Mouse (Mus musculus): ENCODE results near the gene Nr4a1. TPM values are rescaled to one million over a fixed set of nuclear protein-coding genes. Genes with fewer than 3 reads are reported as not detected.

The Nr4a1 gene
- total RNA-seq (2015) (42.1 and 45.0 TPM in 2 replicates), total RNA-seq (2017) (37.0 TPM in 2 replicates)

DNA sequence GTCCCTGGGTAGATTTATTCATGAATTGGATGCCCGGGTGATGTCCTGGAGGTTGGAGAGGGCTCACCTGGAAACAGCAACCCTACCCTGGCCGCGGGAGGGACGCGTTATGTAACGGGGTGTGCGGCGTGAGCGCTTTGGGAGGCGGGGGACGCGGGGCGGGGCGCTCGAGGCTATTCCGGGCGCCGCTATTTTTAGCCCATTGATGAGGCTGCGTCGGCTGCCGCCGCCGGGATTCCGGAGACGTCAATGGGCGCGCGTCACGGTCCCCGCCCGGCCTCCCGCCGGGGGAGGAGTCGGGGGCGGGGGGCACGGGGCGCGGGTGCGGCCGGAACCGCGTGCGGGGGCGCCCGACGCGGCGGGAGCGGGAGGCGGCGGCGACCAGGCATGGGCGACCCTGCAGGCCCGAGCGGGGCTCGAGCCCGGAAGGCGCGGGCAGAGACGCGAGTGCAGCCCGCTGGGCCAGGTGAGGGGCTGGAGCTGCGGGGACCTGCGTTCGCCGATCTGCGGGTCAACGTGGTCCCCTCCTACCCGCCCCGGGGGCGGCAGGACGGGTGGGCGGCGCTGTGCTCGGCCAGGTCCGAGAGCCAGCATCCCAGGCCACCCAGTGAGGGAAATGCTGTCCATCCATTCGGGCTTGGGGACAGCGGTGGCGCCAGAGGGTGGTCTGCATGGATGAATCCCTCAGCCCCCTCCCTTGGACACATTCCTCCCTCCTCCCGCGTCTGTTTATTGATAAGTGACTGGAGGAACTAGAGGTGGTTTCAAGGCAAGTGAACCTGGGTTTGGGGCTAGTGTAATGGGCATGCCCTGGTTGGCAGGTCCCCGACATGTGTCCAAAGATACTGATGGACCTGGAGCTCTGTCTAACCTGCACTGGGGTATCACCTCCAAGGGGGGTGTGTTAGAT, at the start of gene Nr4a1:
TSS of gene Nr4a1 (plus strand) at position 384 of the 910 bp plus-strand sequence.
- peak; percentile 43 for ATAC-seq (ENCODE audit: poor library complexity, severe bottlenecking)

DNA sequence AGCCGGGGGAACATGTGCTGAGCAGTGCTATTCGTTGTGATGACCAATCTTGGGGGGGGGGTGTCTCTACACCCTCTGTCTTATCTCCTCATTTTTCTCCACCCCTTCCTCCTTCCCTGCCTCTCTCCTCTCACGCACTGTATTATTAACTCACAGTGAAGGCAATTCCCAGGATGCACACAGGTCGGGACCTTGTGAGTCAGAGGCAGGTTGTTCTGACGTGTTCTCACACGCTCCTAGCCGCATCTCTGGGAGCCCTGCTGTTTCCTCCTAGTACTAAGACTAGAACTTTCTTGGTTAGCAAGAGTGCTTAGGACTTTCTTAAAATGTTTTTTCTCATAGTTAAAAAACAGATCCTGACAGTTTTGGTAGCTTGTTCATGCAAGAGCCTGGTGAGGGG, 49.3 kb upstream of the Nr4a1 start:
- no peak for ATAC-seq (ENCODE audit: poor library complexity, severe bottlenecking)

DNA sequence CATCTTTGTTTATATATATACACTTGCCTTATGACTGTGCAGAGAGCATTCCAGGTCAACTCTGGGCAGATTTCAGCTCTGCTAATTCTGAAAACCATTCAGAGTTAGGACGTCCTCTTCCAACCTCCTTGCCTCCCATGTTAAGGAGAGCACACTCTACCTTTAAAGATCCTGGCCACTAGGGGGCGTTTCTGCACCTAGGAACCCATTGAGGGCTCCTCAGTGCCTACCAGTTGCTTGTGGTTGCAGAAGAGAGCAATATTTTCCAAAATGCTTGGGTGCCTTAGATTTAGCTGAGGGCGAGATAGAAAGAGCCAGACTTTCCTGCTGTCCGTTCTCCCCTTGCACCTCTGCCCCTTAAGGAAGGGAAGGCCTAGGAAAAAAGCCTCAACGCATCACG, 43.8 kb upstream of the Nr4a1 start:
- peak; percentile 63 for ATAC-seq (ENCODE audit: poor library complexity, severe bottlenecking)

DNA sequence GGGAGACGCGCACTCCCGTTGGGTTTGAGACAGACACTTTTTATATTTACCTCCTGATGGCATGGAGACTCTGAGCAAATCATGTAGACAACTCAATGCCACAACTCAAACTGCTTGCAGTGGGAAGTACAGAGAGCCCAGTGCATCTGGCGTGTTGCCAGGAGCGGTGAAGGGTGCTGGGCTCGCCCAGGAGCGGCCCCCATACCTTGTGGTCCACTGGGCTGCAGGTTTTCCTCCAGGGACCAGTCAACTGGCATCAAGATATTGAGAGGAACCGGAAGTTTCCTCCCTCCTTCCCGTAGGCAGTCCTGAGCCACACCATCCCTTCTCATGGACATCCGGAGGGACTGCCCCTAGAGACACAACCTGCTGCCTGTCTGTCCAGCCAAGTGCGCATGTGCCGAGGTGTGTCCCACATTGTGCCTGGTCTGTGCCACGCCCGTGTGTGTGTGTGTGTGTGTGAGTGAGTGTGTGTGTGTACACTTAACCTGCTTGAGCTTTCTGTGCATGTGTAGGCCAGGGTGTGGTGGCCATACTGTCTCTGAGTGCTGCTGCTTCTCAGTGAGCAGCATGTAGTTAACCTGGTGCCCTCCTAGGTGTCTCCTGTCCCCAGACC, 43.0 kb upstream of the Nr4a1 start:
- ATAC-seq (ENCODE audit: poor library complexity, severe bottlenecking) = no peak

DNA sequence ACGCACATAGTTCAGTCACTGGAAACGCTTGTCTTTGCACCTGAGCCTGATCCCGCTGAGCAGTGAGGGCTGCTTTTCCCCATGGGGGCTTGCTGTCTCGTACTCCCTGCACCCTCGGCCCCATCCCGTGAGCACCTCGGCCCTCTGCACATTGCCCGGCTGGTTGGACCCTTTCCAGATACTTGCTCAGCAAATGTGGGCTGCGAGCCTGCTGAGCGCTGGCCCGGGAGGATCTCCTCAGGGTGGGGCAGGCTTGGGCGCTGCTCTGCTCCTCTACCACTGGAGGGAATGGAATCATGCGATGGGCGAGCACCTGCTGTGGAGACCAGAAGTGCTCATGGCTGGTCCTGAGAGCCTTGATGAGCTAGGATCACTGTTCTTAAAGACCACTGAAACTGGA, 41.6 kb upstream of the Nr4a1 start:
- ATAC-seq (ENCODE audit: poor library complexity, severe bottlenecking) = no peak

DNA sequence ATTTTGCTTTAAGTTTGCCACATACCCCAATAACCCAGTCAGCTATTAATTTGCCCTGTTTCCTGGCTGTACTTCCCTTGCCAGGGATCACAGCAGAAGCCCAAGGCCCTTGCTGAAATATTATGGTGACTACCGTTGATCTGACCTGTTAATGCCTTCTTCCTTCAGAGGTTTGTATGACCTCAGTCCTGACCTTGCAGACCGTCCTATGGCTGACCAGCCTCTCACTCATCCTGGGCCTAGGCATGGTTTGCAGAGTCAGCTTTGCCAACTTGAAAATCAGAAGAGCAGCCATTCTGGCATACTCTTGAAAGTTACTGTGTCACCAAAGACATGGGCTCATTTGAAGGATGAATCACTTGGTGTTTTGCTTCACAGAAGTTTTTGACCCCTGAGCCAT, 38.9 kb upstream of the Nr4a1 start:
- ATAC-seq (ENCODE audit: poor library complexity, severe bottlenecking) = no peak

DNA sequence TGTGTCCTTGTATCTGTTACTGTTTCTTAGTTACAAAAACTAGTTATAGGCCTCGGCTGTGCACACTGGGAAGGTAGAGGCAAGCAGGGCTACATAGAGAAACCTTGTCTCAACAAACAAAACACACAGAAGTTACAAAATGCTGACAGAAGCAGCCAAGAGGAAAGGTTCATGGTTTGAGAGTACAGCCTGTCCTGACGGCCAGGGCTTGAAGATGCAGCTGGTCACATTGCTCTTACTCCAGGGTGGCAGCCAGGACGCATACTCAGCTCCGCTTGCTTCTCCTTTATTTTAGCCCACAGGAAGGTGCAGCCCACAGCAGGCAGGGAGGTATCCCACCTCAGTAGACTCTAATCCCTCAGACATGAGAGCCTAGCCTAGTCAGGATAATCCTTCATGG, 38.0 kb upstream of the Nr4a1 start:
- ATAC-seq (ENCODE audit: poor library complexity, severe bottlenecking) = no peak

DNA sequence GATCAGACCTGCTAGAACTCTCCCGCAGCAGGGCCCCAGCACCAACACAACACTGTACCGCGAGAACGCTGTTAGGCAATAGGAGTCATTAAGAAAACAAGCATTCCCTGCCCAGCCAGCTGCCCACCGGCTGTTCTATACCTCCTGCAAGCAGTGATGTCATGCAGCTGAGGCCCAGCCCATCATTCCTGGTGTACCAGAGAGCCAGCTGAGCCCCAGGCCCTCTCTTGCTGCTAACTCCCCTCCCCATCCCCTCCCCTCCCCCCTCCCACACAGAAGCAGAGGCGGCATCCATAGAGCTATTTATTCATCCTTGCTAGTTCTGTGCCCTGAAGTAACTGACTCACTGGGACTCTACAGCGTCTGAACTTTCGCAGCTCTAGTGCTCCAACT, 33.2 kb upstream of the Nr4a1 start:
- ATAC-seq (ENCODE audit: poor library complexity, severe bottlenecking) = no peak

DNA sequence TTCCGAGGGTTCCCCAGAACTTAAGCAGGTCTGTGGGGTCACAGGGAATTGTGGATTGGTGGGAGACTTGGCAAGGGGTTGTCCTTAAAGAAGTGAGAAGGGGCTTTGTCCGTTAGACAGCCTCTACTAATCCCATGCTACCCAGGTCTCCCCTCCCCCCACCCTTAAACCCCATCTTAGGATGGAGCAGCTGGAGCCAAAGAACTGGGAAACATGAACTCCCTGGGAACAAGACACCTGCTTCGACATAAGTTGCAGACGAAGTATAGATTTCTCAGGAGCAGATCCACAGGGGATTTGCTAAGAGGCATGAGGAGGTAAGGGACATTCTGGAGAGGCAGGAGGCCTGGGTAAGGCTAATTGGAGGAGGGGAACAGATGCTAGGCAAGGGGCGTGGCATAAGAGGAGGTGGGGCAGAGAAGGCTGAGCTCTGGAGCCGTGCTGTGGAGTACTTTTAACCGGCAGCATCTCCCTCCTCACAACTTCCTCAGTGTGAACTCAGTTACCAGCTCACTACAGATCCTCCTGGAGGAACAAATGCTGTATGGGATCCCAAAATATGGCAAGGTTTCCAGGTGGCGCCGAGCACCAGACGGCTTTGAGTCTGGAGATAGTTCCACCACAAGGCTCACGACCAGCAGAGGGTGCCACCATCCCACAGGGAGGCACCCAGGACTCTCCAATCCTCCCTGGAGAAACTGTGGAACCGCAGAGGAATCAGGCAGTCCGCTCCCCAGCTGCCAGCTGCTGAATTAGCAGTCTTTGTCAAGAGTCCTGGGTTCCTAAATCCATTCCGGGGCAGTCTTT, 32.6 kb upstream of the Nr4a1 start:
- peak; percentile 40 for ATAC-seq (ENCODE audit: poor library complexity, severe bottlenecking)

DNA sequence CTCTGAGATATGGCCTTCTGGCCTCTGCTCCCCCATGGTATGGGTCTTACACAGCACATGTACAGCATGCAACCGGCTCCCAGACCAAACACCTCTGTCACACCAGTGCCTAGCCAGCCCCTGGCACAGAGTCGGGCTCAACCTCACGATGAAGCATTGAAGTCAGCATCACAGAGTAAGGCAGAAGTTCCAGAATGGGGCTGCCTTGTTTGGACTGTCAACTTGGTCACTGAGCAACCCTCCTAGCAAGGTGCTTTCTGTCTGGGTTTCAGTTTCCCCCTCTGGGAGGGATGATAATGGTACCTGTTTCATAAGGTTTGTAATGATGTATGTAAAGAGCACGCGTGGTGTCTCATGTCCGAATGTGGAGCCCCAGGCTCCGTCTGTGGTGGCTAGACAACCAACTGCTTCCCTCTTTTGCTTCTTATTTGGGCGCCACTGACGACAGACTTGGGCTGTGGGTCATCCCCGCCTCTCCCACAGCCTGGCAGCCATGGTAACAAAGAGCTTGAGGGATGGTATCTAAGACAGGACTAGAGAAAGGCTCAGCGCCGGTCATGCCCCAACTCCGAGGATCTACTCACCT, 31.1 kb upstream of the Nr4a1 start:
- ATAC-seq (ENCODE audit: poor library complexity, severe bottlenecking) = peak; percentile 59

DNA sequence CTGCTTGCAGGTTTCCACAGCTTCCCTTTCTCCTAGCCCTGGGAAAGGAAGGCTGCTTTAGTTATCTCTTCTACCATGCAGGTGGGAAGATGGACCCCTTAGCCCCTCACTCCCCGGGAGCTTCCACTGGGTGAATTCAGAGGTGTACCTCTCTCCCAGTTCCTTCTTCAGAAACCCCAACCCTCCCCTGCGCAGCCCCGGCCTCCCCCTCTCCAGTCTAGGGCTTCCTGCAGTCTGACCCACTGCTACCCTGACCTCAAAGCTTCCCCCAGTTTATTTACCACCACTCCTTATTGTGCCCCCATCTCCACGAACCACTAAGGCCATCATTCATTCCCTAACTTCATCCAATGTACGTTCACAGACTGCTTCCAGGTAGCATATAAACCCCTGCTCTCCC, 30.5 kb upstream of the Nr4a1 start:
- ATAC-seq (ENCODE audit: poor library complexity, severe bottlenecking) = no peak

DNA sequence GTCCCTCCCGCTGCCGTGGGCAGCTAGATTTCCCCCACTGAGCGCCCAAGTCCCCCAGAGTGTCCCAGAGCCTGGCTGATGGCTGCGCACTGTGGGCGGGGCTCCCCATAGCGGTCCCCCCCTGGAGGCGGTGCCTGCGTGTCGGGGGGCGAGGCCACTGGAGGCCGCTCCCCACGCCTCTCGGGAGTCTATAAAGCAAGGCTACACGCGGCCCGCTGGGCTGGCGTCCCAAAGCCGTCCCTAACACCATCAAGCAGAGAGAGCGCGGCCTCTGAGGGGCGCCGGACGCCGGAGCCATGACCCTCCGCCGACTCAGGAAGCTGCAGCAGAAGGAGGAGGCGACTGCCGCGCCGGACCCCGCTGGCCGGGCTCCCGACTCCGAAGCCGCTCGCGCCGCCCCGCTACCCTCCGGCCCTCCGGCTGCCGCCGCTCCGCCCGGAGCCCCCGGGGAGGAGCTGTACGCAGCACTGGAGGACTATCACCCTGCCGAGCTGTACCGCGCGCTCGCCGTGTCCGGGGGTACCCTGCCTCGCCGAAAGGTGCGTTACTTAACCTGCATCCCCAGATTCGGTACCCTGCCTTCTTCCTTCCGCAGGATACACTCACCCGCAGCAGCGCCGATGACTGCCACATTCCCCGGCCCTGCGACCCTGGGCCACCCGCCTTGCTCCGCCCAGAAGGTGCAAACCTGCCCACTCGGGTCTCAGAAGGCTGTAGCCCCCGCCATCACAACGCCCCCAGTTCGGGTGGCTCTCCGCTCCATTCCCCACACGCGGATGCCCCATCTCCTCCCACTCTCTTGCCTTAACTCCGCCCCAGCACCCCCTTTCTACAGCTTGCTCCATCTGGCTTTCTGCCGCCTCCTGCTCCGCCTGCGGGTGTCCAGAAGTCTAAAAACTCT, 29.8 kb upstream of the Nr4a1 start, which contains the start of gene Grasp:
TSS of gene Grasp (plus strand) at position 183 of the 901 bp plus-strand sequence.
- peak; percentile 68 for ATAC-seq (ENCODE audit: poor library complexity, severe bottlenecking)

DNA sequence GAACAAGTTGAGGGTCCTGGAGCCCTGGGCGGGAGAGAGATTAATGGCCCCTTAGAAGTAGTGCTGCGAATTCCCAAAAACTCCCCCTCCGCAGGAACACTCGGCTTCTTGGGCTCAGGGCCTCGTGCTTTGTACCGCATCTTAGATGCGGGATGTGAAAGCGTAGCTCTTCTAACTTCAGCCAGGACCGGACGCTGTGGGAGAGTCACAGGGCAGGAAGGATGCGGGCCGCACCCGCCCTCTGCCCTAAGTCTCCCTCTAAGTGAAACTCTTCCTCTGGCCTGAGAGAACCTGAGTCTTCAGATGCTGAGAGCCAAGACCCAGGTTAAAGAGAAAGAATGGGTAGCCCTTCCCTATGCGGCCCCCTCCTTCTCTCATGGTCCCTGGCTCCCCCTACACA, 29.1 kb upstream of the Nr4a1 start:
- peak; percentile 23; the same call in 1 of the 2 replicates for ATAC-seq (ENCODE audit: poor library complexity, severe bottlenecking)

DNA sequence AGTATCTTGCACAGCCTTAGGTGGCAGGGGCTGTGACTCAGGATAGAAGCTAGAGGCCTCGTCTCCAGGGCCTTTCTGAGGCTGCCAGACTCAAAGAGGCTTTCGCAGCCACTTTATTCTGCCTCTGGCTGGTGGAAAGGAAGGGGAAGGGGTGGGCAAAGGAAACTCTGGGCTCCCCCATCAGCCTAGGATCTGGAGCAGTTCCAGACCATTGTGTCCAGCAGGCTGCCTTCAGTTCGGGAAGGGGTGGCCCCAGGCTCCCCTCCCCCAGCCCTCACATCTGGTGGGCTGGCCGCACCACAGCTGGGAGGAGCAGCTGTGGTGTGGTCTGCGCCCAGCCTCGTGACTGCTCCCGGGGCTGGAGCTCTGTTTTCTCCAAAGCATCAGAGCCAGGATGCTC, 26.1 kb upstream of the Nr4a1 start:
- ATAC-seq (ENCODE audit: poor library complexity, severe bottlenecking) = no peak

DNA sequence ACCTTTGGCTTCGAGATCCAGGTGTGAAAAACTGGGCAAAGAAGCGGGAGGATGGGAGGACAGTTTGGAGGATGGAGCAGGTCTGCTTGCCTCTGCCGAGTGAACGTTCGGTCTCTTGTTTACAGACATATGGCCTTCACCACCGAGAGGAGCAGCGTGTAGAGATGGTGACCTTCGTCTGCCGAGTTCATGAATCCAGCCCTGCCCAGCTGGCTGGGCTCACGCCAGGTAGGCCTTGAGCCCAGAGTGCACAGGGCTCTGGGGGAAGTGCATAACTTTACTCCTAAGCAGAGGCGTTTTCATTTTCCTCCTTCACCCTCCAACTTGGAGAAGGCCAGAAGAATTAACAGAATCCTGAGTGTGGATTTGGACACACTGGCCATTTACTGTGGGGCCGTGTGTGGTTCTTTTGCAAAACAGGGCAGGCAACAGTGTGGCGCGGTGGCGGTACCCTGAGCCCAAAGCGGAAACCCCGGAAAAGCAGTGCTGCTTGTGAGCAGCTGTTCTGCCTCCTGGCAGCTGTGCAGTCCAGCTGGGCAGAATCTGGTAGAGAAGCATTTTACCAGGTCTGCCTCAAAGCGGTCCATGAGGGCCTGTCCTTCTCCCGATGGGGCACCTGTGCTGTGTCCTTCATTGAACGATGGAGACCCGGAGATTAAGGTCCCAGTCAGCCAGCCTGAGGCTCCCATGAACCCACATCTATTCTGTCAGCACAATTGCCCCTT, 25.0 kb upstream of the Nr4a1 start:
- ATAC-seq (ENCODE audit: poor library complexity, severe bottlenecking) = no peak

DNA sequence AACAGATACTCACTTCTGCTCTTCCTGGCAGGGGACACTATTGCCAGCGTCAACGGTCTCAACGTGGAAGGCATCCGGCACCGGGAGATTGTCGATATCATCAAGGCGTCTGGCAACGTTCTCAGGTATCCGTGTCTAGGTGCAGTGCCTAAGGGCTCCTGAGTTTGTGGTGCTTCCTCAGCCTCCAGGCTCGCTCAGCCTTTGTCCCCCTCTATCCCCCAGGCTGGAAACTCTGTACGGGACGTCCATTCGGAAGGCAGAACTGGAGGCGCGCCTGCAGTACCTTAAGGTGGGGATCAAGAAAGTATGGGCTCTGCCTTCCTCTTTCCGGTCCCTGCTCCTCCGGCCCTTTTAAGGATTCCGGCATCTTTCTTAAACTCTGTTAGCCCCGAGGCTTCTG, 23.6 kb upstream of the Nr4a1 start:
- ATAC-seq (ENCODE audit: poor library complexity, severe bottlenecking) = no peak

DNA sequence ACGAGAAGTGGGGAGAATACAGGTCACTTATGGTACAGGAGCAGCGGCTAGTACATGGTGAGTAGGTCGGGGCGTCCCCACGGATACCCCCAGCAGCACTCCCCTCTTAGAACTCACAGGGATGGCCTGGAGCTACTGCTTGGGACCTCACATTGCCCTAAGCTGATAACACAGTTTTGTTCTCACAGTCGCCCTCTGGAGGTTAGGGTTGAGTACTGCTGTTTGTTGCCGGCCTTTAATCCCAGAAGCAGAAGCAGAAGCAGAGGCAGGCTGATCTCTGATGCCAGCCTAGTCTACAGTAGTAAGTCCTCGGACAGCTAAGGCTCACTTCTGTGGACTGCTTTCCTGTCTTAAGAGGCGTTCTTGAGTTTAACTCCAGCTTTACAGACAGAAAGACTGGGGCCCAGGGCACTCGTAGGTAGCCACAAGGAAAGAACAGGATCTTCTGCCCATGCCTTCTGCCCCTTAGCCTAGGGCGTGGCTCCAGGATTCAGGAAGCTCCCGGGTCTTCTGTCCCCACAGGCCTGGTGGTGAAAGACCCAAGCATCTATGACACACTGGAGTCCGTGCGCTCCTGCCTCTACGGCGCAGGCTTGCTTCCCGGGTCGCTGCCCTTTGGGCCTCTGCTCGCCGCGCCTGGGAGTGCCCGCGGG, 22.9 kb upstream of the Nr4a1 start:
- ATAC-seq (ENCODE audit: poor library complexity, severe bottlenecking) = peak; percentile 85

DNA sequence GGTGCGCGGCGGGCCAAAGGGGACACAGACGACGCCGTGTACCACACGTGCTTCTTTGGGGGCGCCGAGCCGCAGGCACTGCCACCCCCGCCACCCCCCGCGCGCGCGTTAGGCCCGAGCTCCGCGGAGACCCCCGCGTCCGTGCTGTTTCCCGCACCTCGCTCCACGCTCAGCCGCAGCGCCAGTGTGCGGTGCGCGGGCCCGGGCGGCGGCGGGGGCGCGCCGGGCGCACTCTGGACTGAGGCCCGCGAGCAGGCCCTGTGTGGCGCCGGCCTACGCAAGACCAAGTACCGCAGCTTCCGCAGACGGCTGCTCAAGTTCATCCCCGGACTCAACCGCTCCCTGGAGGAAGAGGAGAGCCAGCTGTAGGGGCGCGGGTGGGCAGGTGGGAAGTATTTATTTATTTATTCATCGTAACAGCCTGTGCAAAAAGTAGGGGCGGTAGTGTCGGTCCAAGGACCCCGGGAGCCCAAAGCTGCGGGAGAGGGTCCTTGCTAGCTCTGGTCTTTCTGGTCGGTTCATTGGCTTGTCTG, 22.4 kb upstream of the Nr4a1 start:
- ATAC-seq (ENCODE audit: poor library complexity, severe bottlenecking) = no peak

DNA sequence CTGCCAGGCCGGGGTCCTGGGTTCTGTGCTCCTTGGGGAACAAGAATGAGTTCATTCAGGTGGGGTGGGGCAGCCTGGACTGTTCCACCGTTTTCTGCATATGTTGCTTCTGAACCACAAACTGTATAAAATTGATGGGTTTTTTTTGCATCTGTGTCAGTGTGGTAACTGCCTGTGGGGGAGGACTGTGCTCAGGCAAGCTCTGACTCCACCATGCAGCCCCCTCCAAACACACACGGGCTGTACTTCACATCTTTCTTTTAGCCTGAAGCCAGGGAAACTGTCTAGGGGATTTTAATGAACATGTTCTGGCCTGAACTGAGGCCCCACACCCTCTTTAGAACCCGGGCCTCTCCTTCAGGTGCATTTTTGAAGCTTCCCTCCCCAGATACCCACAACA, 21.5 kb upstream of the Nr4a1 start:
- no peak for ATAC-seq (ENCODE audit: poor library complexity, severe bottlenecking)
